Mouse (Mus musculus) stomach, embryonic 15.5 days (tissue): ENCODE measurements around the gene Phrf1. TPM values are rescaled to one million over a fixed set of nuclear protein-coding genes. Genes with fewer than 3 reads are reported as not detected.
"Not testable (repeated sequence)": the region's sequence is repeated elsewhere in the genome, so short reads cannot be mapped to it uniquely, and the experiment has no call there.

ENCODE experiments used
- ATAC-seq: fragments of 200-750 bp; cut with Nextera tagmentation; 2 replicates; pipeline ENCODE4 v1.8.0; 2017; ENCODE audit warnings: low read depth, moderate number of reproducible peaks, moderate TSS enrichment; ENCODE audit not compliant: insufficient read depth, low FRiP score
- H3K27ac ChIP-seq: fragments of 300-500 bp; sonication (generic); 2 replicates; pipeline ENCODE4 v1.5.1; 2015; ENCODE audit warnings: mild to moderate bottlenecking, inconsistent platforms
- H3K27me3 ChIP-seq: fragments of 300-500 bp; sonication (generic); replicated peaks from 2 replicates; pipeline ENCODE4 v1.6.1; 2015; ENCODE audit warnings: inconsistent platforms
- H3K36me3 ChIP-seq: fragments of 300-500 bp; sonication (generic); 2 replicates; pipeline ENCODE4 v1.6.1; 2015; ENCODE audit warnings: inconsistent platforms
- H3K4me1 ChIP-seq: fragments of 300-500 bp; sonication (generic); 2 replicates; pipeline ENCODE4 v1.6.1; 2015; ENCODE audit warnings: inconsistent platforms
- H3K4me2 ChIP-seq: fragments of 300-500 bp; sonication (generic); 2 replicates; pipeline ENCODE4 v1.6.1; 2015; ENCODE audit warnings: mild to moderate bottlenecking, inconsistent platforms
- H3K4me3 ChIP-seq: fragments of 300-500 bp; sonication (generic); replicated peaks from 2 replicates; pipeline ENCODE4 v1.5.1; 2015; ENCODE audit warnings: inconsistent platforms
- H3K9ac ChIP-seq: fragments of 300-500 bp; sonication (generic); 2 replicates; pipeline ENCODE4 v1.6.1; 2015; ENCODE audit warnings: inconsistent platforms
- H3K9me3 ChIP-seq: fragments of 300-500 bp; sonication (generic); 2 replicates; pipeline ENCODE4 v1.6.1; 2016; ENCODE audit warnings: inconsistent platforms
- WGBS: fragments of 180-500 bp; shearing (Covaris S2); methylation state at CpG from one replicate; pipeline ENCODE4 v1.1.7; 2015; 5-methylcytosine and 5-hydroxymethylcytosine counted together
- polyA plus RNA-seq: library from polyadenylated mRNA; unstranded; fragments of >200 nt; fragmentation: Nextera tagmentation; extraction: Ambion mirVana; gene quantifications from 2 replicates; pipeline ENCODE4 v1.2.1, GENCODE M21; 2015

The Phrf1 gene
- polyA plus RNA-seq, 1 experiment from 2014 or later, result 58.8 TPM

DNA sequence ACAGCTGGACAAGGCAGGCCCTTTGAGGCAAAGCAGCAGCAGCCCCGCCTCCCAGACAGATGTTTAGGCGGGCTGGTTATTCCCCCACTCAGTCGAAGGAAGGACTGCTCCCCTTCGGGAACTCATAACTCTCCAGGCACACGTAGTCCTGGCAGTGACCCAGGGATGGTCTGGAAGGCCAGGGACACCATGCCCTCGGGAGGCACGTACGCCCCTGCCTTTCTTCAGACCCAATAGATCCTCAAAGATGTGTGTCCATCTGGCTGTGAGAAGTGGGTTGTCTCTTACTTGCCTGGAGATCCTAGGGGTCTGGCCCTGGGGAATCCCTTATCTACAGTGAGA lies 6.5 kb upstream of the Phrf1 start:
- no peaks in the 10 kb centered on the region for H3K27me3 ChIP-seq
- WGBS, result 6% methylated on average over 8 of the region's 8 CpGs
- H3K4me3 ChIP-seq, result peak overlapping the region; percentile 62
- ATAC-seq, result no peak
- H3K4me1 ChIP-seq, result peaks cover 45% of the 10 kb centered on the region
- no peaks in the 10 kb centered on the region for H3K36me3 ChIP-seq
- H3K9me3 ChIP-seq, result no peaks in the 10 kb centered on the region
- H3K4me2 ChIP-seq, result peak overlapping the region; percentile 83
- no peak overlapping the region for H3K9ac ChIP-seq
- H3K27ac ChIP-seq, result peak overlapping the region; percentile 93

DNA sequence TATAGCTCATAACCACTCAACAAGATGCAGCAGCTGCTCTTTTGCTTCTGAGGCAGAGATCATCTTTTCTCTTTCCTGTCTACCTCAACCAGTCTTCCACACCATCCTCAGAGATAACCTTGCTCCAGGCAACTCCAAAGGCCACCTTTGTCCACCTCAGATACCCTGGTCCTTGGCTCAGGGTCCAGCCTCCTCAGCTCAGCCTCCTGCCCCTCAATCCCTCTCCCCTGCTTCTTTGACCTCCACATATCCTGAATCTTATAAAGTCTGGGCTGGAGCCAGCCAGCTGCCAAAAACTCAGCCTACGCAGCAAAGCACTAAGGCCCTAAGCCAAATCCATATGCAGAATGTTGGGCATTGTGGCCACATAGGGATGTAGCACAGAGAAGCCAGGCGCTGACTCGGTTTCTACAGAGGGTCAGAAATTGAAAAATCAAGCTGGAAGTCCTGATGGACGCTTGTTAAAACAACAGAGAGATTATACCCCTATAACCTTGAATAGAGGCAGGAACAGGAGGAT lies 5.8 kb upstream of the Phrf1 start:
- no peaks in the 10 kb centered on the region for H3K9me3 ChIP-seq
- H3K4me3 ChIP-seq, result no peak overlapping the region; the same call in 1 of the 2 replicates
- no peaks in the 10 kb centered on the region for H3K36me3 ChIP-seq
- no peak for ATAC-seq
- H3K27me3 ChIP-seq, result no peaks in the 10 kb centered on the region
- WGBS, result 79% methylated on average over 4 of the region's 4 CpGs
- H3K4me1 ChIP-seq, result peaks cover 39% of the 10 kb centered on the region
- no peak overlapping the region for H3K9ac ChIP-seq
- peak overlapping the region; percentile 83 for H3K4me2 ChIP-seq
- peak overlapping the region; percentile 93 for H3K27ac ChIP-seq

DNA sequence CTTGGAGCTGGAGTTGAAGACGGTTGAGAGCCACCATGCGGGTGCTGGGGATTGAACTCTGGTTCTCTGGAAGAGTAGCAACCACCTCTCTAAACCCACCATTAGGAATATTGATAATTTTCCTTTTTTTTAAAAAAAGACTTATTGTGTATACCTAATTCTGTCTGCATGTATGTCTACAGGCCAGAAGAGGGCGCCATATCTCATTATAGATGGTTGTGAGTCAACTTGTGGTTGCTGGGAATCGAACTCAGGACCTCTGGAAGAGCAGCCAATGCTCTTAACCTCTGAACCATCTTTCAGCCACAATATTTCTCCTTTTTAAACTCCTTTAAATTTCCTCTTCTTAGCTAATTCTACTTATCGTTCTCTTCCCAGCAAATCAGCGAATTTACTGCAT lies 2.0 kb upstream of the Phrf1 start:
- Histone ChIP-seq H3K36me3 (0 out of 2 replicates have a peak, but pooled peaks cover 6% of the 10 kb centered on the region), H3K4me1 (peaks cover 32% of the 10 kb centered on the region), H3K27me3 (no peaks in the 10 kb centered on the region), H3K9ac (no peak overlapping the region), H3K9me3 (no peaks in the 10 kb centered on the region), H3K4me3 (no peak overlapping the region), H3K4me2 (no peak overlapping the region), H3K27ac (no peak overlapping the region)
- 84% methylated on average over 6 of the region's 6 CpGs for WGBS
- ATAC-seq, result no peak

DNA sequence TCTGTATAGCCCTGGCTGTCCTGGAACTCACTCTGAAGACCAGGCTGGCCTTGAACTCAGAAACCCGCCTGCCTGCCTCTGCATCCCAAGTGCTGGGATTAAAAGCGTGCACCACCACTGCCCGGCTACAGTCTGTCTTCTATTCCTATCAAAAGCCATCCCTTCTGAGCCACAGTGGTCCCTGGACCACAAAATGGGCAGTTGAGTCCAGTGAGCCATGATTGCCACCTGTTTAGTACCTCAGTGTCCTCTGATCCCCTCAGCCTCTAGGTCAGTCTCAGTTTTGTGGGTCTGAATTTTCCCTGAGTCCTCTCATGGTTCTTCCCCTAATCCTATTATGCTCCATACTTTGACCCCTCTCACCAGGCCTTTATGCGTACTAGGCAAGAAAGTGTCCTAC lies 788 bp upstream of the Phrf1 start:
- H3K36me3 ChIP-seq, result peaks cover 13% of the 10 kb centered on the region
- no peaks in the 10 kb centered on the region for H3K27me3 ChIP-seq
- H3K4me2 ChIP-seq, result peak overlapping the region; percentile 50
- H3K4me1 ChIP-seq, result peaks cover 23% of the 10 kb centered on the region
- H3K9ac ChIP-seq, result no peak overlapping the region
- no peak for ATAC-seq
- no peaks in the 10 kb centered on the region for H3K9me3 ChIP-seq
- WGBS, result 73% methylated on average over 4 of the region's 4 CpGs
- H3K4me3 ChIP-seq, result no peak overlapping the region
- no peak overlapping the region for H3K27ac ChIP-seq

DNA sequence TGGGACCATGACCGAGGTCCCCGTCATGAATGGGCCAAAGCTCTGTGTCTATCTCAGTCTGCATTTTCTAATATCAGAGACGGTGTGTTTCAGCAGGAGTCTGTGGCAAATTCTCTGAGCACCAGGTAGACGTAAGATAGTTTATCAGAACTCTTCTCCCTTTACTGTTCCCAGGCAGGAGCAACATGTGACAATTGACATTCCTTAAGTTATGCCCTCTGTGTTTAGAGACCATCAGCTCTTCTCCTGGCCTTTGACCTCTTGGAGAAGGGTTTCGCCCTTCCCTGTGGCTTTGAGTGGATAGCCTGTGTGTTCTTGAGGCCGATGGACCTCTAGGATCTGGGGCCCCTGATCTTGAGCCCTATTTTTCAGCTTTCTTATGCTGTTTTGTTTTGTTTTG lies 1.1 kb downstream of the Phrf1 start:
- no peak for ATAC-seq
- Histone ChIP-seq H3K4me3 (peak overlapping the region; percentile 98), H3K4me2 (peak overlapping the region; percentile 75), H3K27ac (no peak overlapping the region), H3K9me3 (no peaks in the 10 kb centered on the region), H3K27me3 (no peaks in the 10 kb centered on the region), H3K36me3 (peaks cover 32% of the 10 kb centered on the region), H3K9ac (peak overlapping the region; percentile 96; the same call in 1 of the 2 replicates), H3K4me1 (peaks cover 22% of the 10 kb centered on the region)
- WGBS, result 44% methylated on average over 6 of the region's 6 CpGs

DNA sequence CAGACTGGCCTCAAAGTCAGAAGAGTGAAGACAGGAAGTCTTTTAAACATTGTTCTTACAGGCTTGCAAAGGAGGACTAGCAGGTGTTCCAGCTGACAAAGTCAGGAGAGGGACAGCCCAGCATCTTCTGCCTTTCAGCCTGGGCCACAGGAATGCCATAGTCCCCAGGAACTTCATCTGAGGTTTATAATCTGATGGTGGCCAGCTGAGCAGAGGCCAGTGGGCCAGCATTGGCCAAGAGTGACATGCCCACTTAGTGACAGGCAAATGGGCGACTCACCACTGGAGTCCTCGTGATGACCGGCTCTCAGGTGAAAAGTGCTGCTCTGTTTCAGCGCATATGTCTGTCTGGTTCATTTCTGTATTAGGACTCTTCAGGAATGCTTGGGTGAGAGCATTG lies 2.0 kb downstream of the Phrf1 start:
- Histone ChIP-seq H3K4me2 (peak overlapping the region; percentile 75; the same call in 1 of the 2 replicates), H3K4me3 (0 out of 2 replicates have a peak overlapping the region, but pooled peaks have one; percentile 3)

DNA sequence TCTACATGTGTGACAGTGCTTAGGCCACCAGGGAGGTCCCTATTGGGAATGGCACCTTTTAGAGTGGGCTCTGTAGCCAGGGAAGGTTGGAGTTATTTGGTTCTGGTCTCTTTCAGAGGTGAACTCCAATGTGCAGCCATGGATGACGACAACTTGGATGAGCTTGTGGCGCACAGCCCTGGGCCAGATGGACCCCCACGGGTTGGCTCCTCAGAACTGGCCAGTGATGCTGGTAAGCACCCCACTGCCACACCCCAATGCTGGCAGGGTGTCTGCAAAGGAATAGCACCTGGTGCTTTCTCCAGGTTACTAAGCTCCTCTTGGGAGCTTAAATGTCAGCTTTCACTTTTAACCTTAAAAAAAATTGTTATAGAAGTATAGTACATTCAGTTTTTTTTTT lies 2.5 kb downstream of the Phrf1 start:
- H3K9me3 ChIP-seq, result no peaks in the 10 kb centered on the region
- no peak for ATAC-seq
- H3K9ac ChIP-seq, result no peak overlapping the region
- no peaks in the 10 kb centered on the region for H3K27me3 ChIP-seq
- peaks cover 44% of the 10 kb centered on the region for H3K36me3 ChIP-seq
- H3K27ac ChIP-seq, result no peak overlapping the region
- peaks cover 22% of the 10 kb centered on the region for H3K4me1 ChIP-seq
- 95% methylated on average over 3 of the region's 3 CpGs for WGBS
- H3K4me2 ChIP-seq, result no peak overlapping the region
- H3K4me3 ChIP-seq, result no peak overlapping the region

More for the DNA sequence above, 2.0 kb downstream of the Phrf1 start:
- no peaks in the 10 kb centered on the region for H3K9me3 ChIP-seq
- H3K27ac ChIP-seq, result no peak overlapping the region
- peaks cover 40% of the 10 kb centered on the region for H3K36me3 ChIP-seq
- H3K4me1 ChIP-seq, result peaks cover 22% of the 10 kb centered on the region
- H3K9ac ChIP-seq, result no peak overlapping the region
- 88% methylated on average over 4 of the region's 4 CpGs for WGBS
- H3K27me3 ChIP-seq, result no peaks in the 10 kb centered on the region
- no peak for ATAC-seq

DNA sequence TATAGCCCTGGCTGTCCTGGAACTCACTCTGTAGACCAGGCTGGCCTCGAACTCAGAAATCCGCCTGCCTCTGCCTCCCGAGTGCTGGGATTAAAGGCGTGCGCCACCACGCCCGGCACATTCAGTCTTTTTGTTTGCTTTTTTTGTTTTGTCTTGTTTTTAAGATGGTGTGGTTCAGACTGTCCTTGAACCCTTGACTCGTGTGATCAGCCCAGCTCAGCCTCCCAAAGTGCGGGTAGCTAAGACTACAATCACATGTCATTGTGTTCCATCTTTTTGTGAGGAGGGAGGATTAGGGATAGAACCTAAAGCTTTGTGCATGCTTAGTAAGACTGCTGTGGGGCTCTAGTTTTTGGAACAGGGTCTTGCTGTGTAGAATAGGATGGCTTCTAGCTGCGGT lies 3.0 kb downstream of the Phrf1 start:
- Histone ChIP-seq H3K27me3 (no peaks in the 10 kb centered on the region), H3K9ac (no peak overlapping the region), H3K4me2 (no peak overlapping the region), H3K4me3 (no peak overlapping the region), H3K9me3 (no peaks in the 10 kb centered on the region), H3K27ac (no peak overlapping the region), H3K4me1 (peaks cover 22% of the 10 kb centered on the region), H3K36me3 (peaks cover 47% of the 10 kb centered on the region)
- ATAC-seq, result no peak
- WGBS, result 88% methylated on average over 10 of the region's 10 CpGs

DNA sequence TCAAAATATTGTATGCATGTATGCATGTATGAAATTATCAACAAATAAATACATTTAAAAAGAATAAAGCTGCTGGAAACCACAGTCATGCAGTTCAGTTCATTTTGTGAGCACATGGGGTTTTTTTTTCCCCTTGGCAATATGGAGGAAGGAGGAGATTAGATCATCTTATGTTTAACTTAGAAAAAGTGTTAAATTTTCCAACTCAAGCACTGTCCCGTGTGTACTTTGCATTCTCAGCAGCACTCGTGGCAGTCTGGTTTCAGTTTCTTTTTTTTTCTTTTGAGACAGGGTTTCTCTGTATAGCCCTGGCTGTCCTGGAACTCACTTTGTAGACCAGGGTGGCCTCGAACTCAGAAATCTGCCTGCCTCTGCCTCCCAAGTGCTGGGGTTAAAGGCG lies 21.9 kb downstream of the Phrf1 start:
- H3K36me3 ChIP-seq, result peaks cover 72% of the 10 kb centered on the region

DNA sequence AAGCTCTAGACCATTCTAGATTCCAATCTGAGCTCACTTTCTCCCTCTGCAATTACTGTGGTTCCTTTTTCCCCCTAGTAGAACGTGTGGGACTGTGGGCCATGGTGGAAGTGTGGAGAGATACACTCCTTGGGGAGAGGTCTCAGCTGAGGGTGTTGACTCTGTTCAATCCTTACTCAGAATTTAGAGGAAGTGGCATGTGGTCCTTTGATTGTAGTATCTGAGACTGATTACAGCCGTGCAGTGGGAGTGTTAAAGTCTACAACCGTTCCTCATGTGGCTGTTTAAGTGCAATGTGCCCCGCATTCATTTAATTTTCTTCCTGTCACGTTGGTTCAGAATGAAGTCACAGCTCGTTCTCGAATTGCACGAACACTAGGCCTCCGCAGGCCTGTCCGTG lies 27.6 kb downstream of the Phrf1 start:
- ATAC-seq, result no peak

More for the DNA sequence above, 21.9 kb downstream of the Phrf1 start:
- H3K4me1 ChIP-seq, H3K9ac ChIP-seq, H3K4me2 ChIP-seq, H3K4me3 ChIP-seq, ATAC-seq, H3K27ac ChIP-seq, H3K9me3 ChIP-seq, H3K27me3 ChIP-seq: not testable (repeated sequence)
- WGBS, result 84% methylated on average over 4 of the region's 4 CpGs

DNA sequence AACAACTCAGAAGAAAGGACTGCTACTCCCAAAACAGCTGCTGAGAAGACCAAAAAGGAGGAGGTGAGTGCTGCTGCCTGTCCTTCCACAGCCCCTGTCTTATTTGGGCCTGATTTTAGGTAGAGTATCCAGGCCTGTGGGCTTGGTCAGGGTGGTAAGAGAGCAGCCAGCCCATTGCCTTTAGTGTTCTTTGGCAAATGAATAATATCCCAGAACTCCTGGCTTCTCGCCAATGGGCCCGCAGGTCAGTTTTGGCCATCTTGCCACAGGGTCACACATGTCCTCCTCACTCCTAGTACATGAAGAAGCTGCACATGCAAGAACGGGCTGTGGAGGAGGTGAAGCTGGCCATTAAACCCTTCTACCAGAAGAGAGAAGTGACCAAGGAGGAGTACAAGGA lies 32.9 kb downstream of the Phrf1 start:
- Histone ChIP-seq H3K36me3 (peaks cover 78% of the 10 kb centered on the region), H3K4me3 (no peak overlapping the region), H3K4me2 (no peak overlapping the region), H3K9ac (no peak overlapping the region), H3K27ac (no peak overlapping the region), H3K27me3 (no peaks in the 10 kb centered on the region), H3K9me3 (no peaks in the 10 kb centered on the region), H3K4me1 (peaks cover 8% of the 10 kb centered on the region)
- 88% methylated on average over 3 of the region's 3 CpGs for WGBS
- no peak for ATAC-seq

More for the DNA sequence above, 27.6 kb downstream of the Phrf1 start:
- Histone ChIP-seq H3K27ac (no peak overlapping the region), H3K9me3 (no peaks in the 10 kb centered on the region), H3K27me3 (no peaks in the 10 kb centered on the region), H3K4me1 (no peaks in the 10 kb centered on the region), H3K36me3 (peaks cover 81% of the 10 kb centered on the region), H3K4me2 (no peak overlapping the region), H3K4me3 (no peak overlapping the region), H3K9ac (no peak overlapping the region)
- 88% methylated on average over 10 of the region's 10 CpGs for WGBS

DNA sequence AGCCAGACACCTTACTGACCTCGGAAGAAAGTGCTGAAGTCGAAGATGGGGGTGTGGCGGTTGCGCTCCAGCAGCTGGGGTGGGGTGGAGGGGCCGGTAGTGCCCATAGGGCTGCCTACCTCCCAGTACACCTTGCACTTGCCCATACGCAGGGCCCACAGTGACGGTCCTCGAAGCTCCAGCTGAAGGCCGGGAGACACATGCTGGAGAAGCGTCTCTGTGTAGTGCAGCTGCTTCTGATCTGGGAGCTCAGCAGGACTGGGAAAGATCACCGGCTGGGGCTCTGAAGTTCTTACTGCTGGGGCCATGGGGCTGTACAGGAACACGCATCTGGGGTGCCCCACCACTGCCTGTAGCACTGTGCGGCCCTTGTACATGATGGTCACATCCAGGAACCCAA lies 35.1 kb downstream of the Phrf1 start:
- no peak for ATAC-seq
- 86% methylated on average over 13 of the region's 13 CpGs for WGBS
- Histone ChIP-seq H3K4me2 (no peak overlapping the region), H3K9me3 (no peaks in the 10 kb centered on the region), H3K4me1 (peaks cover 9% of the 10 kb centered on the region), H3K9ac (no peak overlapping the region), H3K4me3 (no peak overlapping the region), H3K27ac (no peak overlapping the region), H3K36me3 (peaks cover 58% of the 10 kb centered on the region), H3K27me3 (no peaks in the 10 kb centered on the region)
